Mouse (Mus musculus) cortical plate, adult 2 months (tissue): ENCODE results near the gene Nfyc.

ENCODE experiments used
- CTCF ChIP-seq: fragments of 200-500 bp; IDR thresholded peaks from 2 replicates; pipeline ENCODE4 v1.5.1; 2011; ENCODE audit warnings: mild to moderate bottlenecking, control low read depth, low read length; ENCODE audit not compliant: insufficient read depth; ENCODE audit errors: extremely low read depth
- POLR2A ChIP-seq: fragments of 200-500 bp; IDR thresholded peaks from 2 replicates; pipeline ENCODE4 v1.6.1; 2011; ENCODE audit warnings: mild to moderate bottlenecking, low read length, control low read depth; ENCODE audit not compliant: insufficient read depth; ENCODE audit errors: extremely low read depth

DNA sequence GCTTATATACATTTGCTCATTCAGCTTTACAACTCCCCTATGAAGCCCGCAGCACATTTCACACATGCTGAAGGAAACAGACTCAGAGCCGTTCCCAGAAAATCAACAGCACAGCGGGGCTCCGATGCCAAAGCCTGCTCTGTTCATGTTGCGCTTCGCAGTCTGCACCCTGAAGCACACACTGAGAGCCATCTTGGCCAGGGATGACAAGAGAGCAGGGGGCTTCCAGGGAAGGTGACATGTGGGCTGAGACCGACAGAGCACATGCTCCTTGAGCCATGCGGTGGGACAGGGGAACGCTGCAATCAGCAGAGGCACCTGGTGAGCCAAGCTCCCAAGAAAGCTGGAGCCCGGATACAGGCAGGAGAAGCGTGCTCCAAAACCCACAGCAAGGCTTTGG lies 18.1 kb upstream of the Nfyc start:
- no peak for TF ChIP-seq CTCF
- TF ChIP-seq POLR2A, result no peak
